Mouse (Mus musculus) MEL (cell line): ENCODE measurements around the gene Tjp3.

Source experiments
- CHD1 ChIP-seq: IDR thresholded peaks from 2 replicates; pipeline ENCODE4 v1.6.1; 2012; ENCODE audit warnings: low read depth, mild to moderate bottlenecking, inconsistent platforms, low read length, improper control_type of control experiment
- CTCF ChIP-seq, 3 experiments: IDR thresholded peaks in 2 of 3; conservative IDR thresholded peaks in 1 of 3; 2 replicates each; pipeline ENCODE4 v1.5.1; 2011 to 2012; ENCODE audit warnings: low read length in 3 of 3, low read depth in 2 of 3, mild to moderate bottlenecking in 2 of 3, improper control_type of control experiment in 1 of 3, inconsistent platforms in 1 of 3, mixed read lengths in 1 of 3, moderate library complexity in 1 of 3; ENCODE audit not compliant: control insufficient read depth in 1 of 3, insufficient read depth in 1 of 3, poor library complexity in 1 of 3, severe bottlenecking in 1 of 3
- POLR2A ChIP-seq, 2 experiments: IDR thresholded peaks; 2 replicates each; pipeline ENCODE4 v1.6.1; 2011 to 2012; ENCODE audit warnings: low read length in 2 of 2, mild to moderate bottlenecking in 2 of 2, control low read depth in 1 of 2, improper control_type of control experiment in 1 of 2, low read depth in 1 of 2, moderate library complexity in 1 of 2; ENCODE audit not compliant: control insufficient read depth in 1 of 2, insufficient read depth in 1 of 2, poor library complexity in 1 of 2
- SMC3 ChIP-seq: IDR thresholded peaks from 2 replicates; pipeline ENCODE4 v1.6.1; 2011; ENCODE audit warnings: low read depth, low read length, improper control_type of control experiment

- TF ChIP-seq POLR2A (IDR thresholded peaks at IDR 0.05; ENCODE audit: control insufficient read depth in 1 of 2, insufficient read depth in 1 of 2, low read depth in 1 of 2, low read length in 2 of 2, poor library complexity in 1 of 2) (no peak), CTCF (IDR thresholded peaks at IDR 0.05 in 2 of 3, conservative IDR thresholded peaks at IDR 0.05 in 1 of 3; ENCODE audit: control insufficient read depth in 1 of 3, insufficient read depth in 1 of 3, low read depth in 2 of 3, low read length in 3 of 3, poor library complexity in 1 of 3, severe bottlenecking in 1 of 3) (no peak), SMC3 (no peak), CHD1 (no peak)
Measured at GRCm38 (mm10) chr10:81293334-81294030, 2.1 kb upstream of the Tjp3 start.
